Comparison of ENCODE assay signal across 9 mouse cellular contexts in genomic region chr4:107737907-107738306, GRCm38 (mm10). TPM values are rescaled to one million over a fixed set of nuclear protein-coding genes. Genes with fewer than 3 reads are reported as not detected.
A peak's percentile ranks its signal among the peaks of the same experiment; 100 is the strongest.
DNase-seq lines count a peak whose midpoint lies in the region; ATAC-seq lines count a peak whose summit lies in the region.
"Had no signal": no experiment of that assay in that cellular context is flagged by ENCODE, and none has a peak within 500 bp of the region (broad histone marks: within the 10 kb centered on the region; RNA-seq: fewer than 3 reads in every experiment).

No protein-coding gene starts in this region.

- H3K27ac ChIP-seq in hindbrain, embryonic 12.5 days = no peak overlapping the region
- no peak overlapping the region for H3K27ac ChIP-seq in lung, embryonic 15.5 days

- no peaks in the 10 kb centered on the region for H3K36me3 ChIP-seq in hindbrain, embryonic 12.5 days
- no peaks in the 10 kb centered on the region for H3K36me3 ChIP-seq in lung, embryonic 15.5 days

- DNase-seq in MEL-GATA-1-ER (ENCODE audit: extremely low read depth, low read depth) = peak; percentile 45
- peak; percentile 89 for DNase-seq in cerebellum, adult 9-10 months
- peak; percentile 61 to 93 for DNase-seq in frontal cortex, adult 2 months (ENCODE audit: extremely low spot score in 1 of 2, low spot score in 1 of 2)
- DNase-seq in layer of hippocampus, adult 9-11 months = peak; percentile 74
- peak; percentile 86 for DNase-seq in ovary, postnatal 10 days (ENCODE audit: low spot score)
- DNase-seq in thymus, postnatal 0 days (ENCODE audit: low spot score) = peak; percentile 79

- H3K4me3 ChIP-seq in hindbrain, embryonic 12.5 days = no peak overlapping the region
- H3K4me3 ChIP-seq in lung, embryonic 15.5 days = no peak overlapping the region
- H3K4me3 ChIP-seq: megakaryocyte, embryonic 14.5 days had no signal

- no peak overlapping the region for H3K9ac ChIP-seq in hindbrain, embryonic 12.5 days
- no peak overlapping the region for H3K9ac ChIP-seq in lung, embryonic 15.5 days

- H3K27me3 ChIP-seq in hindbrain, embryonic 12.5 days = peaks cover 32% of the 10 kb centered on the region
- H3K27me3 ChIP-seq in lung, embryonic 15.5 days = 0 out of 2 replicates have a peak, but pooled peaks cover 2% of the 10 kb centered on the region

- H3K4me2 ChIP-seq in hindbrain, embryonic 12.5 days (replicated peaks) = no peak overlapping the region
- H3K4me2 ChIP-seq in lung, embryonic 15.5 days = no peak overlapping the region

- H3K9me3 ChIP-seq in hindbrain, embryonic 12.5 days (replicated peaks) = no peaks in the 10 kb centered on the region
- no peaks in the 10 kb centered on the region for H3K9me3 ChIP-seq in lung, embryonic 15.5 days
- H3K9me3 ChIP-seq: megakaryocyte, embryonic 14.5 days had no signal

- H3K4me1 ChIP-seq in hindbrain, embryonic 12.5 days = peaks cover 25% of the 10 kb centered on the region
- H3K4me1 ChIP-seq in lung, embryonic 15.5 days = no peaks in the 10 kb centered on the region

- WGBS in hindbrain, embryonic 12.5 days = 7% methylated on average over 6 of the region's 6 CpGs
- 2% methylated on average over 6 of the region's 6 CpGs for WGBS in lung, embryonic 15.5 days

- peak; percentile 74 for ATAC-seq in hindbrain, embryonic 12.5 days (ENCODE audit: low FRiP score)
- ATAC-seq in lung, embryonic 15.5 days (ENCODE audit: borderline replicate concordance, extremely low read depth, low FRiP score, low TSS enrichment) = peak; percentile 72

RNA-seq across cellular contexts. Expression of gene Dmrtb1, which starts 53.9 kb away (rescaled TPM):
- polyA plus RNA-seq in frontal cortex, adult 2 months (2012; rRNA removed) = 1.5 and 2.2 TPM in 2 replicates
- 29.8 and 32.0 TPM in 2 replicates for polyA plus RNA-seq in hindbrain, embryonic 12.5 days (2016; fragmentation: Nextera tagmentation; extraction: Ambion mirVana)
- polyA plus RNA-seq in lung, embryonic 15.5 days (2015; fragmentation: Nextera tagmentation; extraction: Ambion mirVana) = not detected in 2 replicates
- 0.30 and 0.43 TPM in 2 replicates for polyA plus RNA-seq in thymus, postnatal 0 days (2015; fragmentation: Nextera tagmentation; extraction: Ambion mirVana)
